Mouse (Mus musculus) liver, embryonic 13.5 days (tissue): Measurements from ENCODE around the gene Pik3cd. TPM values are rescaled to one million over a fixed set of nuclear protein-coding genes. Genes with fewer than 3 reads are reported as not detected.
"Not testable (repeated sequence)": the region's sequence is repeated elsewhere in the genome, so short reads cannot be mapped to it uniquely, and the experiment has no call there.

ENCODE experiments used
- ATAC-seq: fragments of 200-750 bp; cut with Nextera tagmentation; 2 replicates; pipeline ENCODE4 v1.8.0; 2017; ENCODE audit warnings: low read depth, mild to moderate bottlenecking, moderate number of reproducible peaks, moderate library complexity
- DNase-seq: peaks from one replicate; pipeline ENCODE4 v3.0.0; 2022
- H3K27ac ChIP-seq: fragments of 300-500 bp; sonication (generic); 2 replicates; pipeline ENCODE4 v1.5.1; 2015; ENCODE audit warnings: moderate library complexity, mild to moderate bottlenecking, inconsistent platforms
- H3K27me3 ChIP-seq: fragments of 300-500 bp; sonication (generic); 2 replicates; pipeline ENCODE4 v1.6.1; 2015; ENCODE audit warnings: mild to moderate bottlenecking, inconsistent platforms
- H3K36me3 ChIP-seq: fragments of 300-500 bp; sonication (generic); 2 replicates; pipeline ENCODE4 v1.6.1; 2015; ENCODE audit warnings: mild to moderate bottlenecking, inconsistent platforms
- H3K4me1 ChIP-seq: fragments of 300-500 bp; sonication (generic); replicated peaks from 2 replicates; pipeline ENCODE4 v1.6.1; 2015; ENCODE audit warnings: inconsistent platforms
- H3K4me2 ChIP-seq: fragments of 300-500 bp; sonication (generic); 2 replicates; pipeline ENCODE4 v1.6.1; 2015; ENCODE audit warnings: inconsistent platforms, mild to moderate bottlenecking, moderate library complexity
- H3K4me3 ChIP-seq: fragments of 300-500 bp; sonication (generic); replicated peaks from 2 replicates; pipeline ENCODE4 v1.5.1; 2015; ENCODE audit warnings: mild to moderate bottlenecking, inconsistent platforms
- H3K9ac ChIP-seq: fragments of 300-500 bp; sonication (generic); 2 replicates; pipeline ENCODE4 v1.6.1; 2015; ENCODE audit warnings: mild to moderate bottlenecking, inconsistent platforms
- H3K9me3 ChIP-seq: fragments of 300-500 bp; sonication (generic); replicated peaks from 2 replicates; pipeline ENCODE4 v1.6.1; 2016; ENCODE audit warnings: inconsistent platforms
- WGBS: fragments of 180-500 bp; shearing (Covaris S2); methylation state at CpG from one replicate; pipeline ENCODE4 v1.1.7; 2015; ENCODE audit not compliant: insufficient replicate concordance; 5-methylcytosine and 5-hydroxymethylcytosine counted together
- polyA plus RNA-seq: library from polyadenylated mRNA; unstranded; fragments of >200 nt; fragmentation: Nextera tagmentation; extraction: Ambion mirVana; gene quantifications from 2 replicates; pipeline ENCODE4 v1.2.1, GENCODE M21; 2015

The Pik3cd gene
- polyA plus RNA-seq, result 5.6 and 6.4 TPM in 2 replicates

DNA sequence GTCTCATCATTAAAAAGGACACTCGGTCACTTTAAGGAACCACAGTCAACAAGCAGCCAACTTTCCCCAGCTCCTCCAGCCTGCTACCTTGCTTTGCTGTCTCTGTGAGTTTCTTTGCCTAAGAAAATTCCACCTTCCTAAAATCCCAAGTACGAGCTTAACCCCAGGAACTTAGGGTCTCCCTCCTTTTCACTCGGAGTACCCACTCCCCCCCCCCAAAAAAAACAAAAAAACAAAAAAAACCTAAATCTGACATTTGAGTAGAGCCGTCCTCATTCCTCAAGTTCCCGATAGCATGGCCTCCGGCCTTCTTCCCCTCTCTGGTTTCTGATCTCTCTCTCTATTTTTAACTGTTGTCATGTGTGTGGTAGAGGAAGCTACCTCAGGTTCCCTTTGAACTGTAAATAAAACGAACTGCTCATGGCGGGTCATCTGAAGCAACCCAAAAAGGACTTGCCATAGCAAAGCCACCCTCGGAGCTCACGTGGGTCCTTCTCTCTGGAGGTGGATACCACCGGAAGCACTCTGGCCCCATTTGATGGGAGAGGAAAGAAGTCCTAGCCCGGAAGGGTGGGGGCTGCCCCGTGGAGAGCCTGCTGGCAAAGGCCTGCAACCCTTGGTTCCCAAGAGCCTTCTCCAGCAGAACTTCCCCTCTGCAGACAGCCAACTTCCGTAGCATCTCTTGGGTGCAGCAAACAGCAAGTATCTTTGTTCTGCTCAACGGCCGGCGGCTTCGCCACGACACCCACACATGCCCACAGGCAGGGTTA, at the start of gene Pik3cd:
Gene Pik3cd, minus strand, starts transcription at position 362 of the 770 bp plus-strand sequence.
- ATAC-seq (0 out of 2 replicates have a peak, but pooled peaks have one; percentile 5), DNase-seq (no peak)
- Histone ChIP-seq H3K4me2 (peak within 1 kb of the TSS; percentile 19; the same call in 1 of the 2 replicates), H3K27ac (no peak within 1 kb of the TSS), H3K4me1 (peaks cover 36% of the 10 kb centered on the region), H3K9ac (no peak within 1 kb of the TSS), H3K36me3 (no peaks in the 10 kb centered on the region), H3K27me3 (no peaks in the 10 kb centered on the region; the same call in 1 of the 2 replicates), H3K4me3 (no peak within 1 kb of the TSS), H3K9me3 (no peaks in the 10 kb centered on the region)
- 20% methylated on average over 19 of the region's 19 CpGs for WGBS

- no peak for DNase-seq
- Histone ChIP-seq H3K9ac (no peak overlapping the region), H3K4me3 (no peak overlapping the region), H3K9me3 (no peaks in the 10 kb centered on the region), H3K27me3 (no peaks in the 10 kb centered on the region), H3K27ac (no peak overlapping the region), H3K4me1 (peaks cover 4% of the 10 kb centered on the region; the same call in 1 of the 2 replicates), H3K4me2 (no peak overlapping the region), H3K36me3 (peaks cover 18% of the 10 kb centered on the region)
- ATAC-seq, result no peak
- WGBS, result 80% methylated on average over 5 of the region's 5 CpGs
These were observed 48.3 kb upstream of the Pik3cd start for GRCm38 (mm10) chr4:149750671-149751070.

GRCm38 (mm10) chr4:149749663-149750015, 47.3 kb upstream of the Pik3cd start:
- WGBS, result 80% methylated on average over 3 of the region's 3 CpGs

DNA sequence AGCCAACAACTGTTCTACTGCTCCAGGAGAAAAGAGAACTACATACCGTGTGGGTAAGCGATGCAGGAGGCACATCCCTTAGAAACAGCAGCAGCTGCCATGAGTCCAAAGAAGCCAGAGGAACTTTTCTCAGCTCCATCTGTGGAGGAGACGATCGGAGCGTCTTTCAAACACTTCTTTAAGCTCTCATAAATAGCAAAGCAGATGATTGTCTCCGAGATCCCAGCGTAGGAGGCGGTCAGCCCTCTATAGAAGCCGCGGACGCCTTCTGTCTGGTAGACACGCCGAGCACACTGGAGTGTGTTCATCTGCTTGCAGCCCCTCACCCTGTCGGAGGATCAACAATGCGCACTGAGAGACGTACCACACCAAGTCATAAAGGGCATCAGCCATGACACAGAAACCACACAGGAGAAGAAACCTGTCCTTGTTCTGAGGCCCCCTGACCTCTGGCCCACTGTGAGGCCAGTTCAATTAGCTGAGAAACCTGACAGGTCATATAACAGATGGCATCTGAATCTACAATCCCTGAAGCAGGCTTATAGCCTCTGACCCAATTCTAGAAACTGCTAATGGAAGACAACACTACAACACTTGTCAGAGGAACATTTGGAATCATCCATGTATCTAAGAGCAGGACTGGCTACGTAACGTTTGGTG, 46.8 kb upstream of the Pik3cd start:
- peaks cover 26% of the 10 kb centered on the region for H3K36me3 ChIP-seq
- no peaks in the 10 kb centered on the region for H3K27me3 ChIP-seq
- H3K4me1 ChIP-seq, result peaks cover 5% of the 10 kb centered on the region; the same call in 1 of the 2 replicates
- DNase-seq (no peak), ATAC-seq (no peak)
- H3K27ac ChIP-seq, result no peak overlapping the region
- no peak overlapping the region for H3K4me3 ChIP-seq
- no peak overlapping the region for H3K9ac ChIP-seq
- H3K9me3 ChIP-seq, result no peaks in the 10 kb centered on the region
- WGBS, result 86% methylated on average over 18 of the region's 18 CpGs
- H3K4me2 ChIP-seq, result no peak overlapping the region

More at GRCm38 (mm10) chr4:149749663-149750015, 47.3 kb upstream of the Pik3cd start:
- H3K4me2 ChIP-seq, H3K9me3 ChIP-seq, H3K4me3 ChIP-seq, H3K27me3 ChIP-seq, H3K9ac ChIP-seq, H3K27ac ChIP-seq, H3K4me1 ChIP-seq, ATAC-seq, DNase-seq: not testable (repeated sequence)
- peaks cover 23% of the 10 kb centered on the region for H3K36me3 ChIP-seq

DNA sequence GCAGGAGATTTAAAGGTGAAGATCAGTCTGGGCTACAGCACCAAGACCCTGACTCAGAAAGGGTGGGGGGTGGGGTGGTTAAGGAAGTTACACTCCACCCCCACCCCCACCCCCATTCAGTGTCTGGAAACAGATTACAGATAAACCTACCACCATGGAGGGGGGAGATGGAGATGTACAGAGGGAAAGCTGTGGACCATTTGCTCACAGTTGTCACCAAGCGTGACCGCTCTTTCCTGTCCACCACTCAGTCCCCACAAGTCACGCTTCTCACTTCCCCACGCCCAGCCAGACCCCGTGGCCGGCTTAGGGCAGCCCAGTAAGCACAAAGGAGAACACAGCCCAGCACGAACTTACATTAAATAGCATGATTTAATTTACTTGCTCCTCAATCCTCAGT, 41.7 kb upstream of the Pik3cd start:
- no peaks in the 10 kb centered on the region for H3K9me3 ChIP-seq
- peaks cover 5% of the 10 kb centered on the region; the same call in 1 of the 2 replicates for H3K4me1 ChIP-seq
- no peaks in the 10 kb centered on the region for H3K27me3 ChIP-seq
- H3K4me2 ChIP-seq, result no peak overlapping the region
- no peak overlapping the region for H3K27ac ChIP-seq
- H3K4me3 ChIP-seq, result no peak overlapping the region
- peaks cover 30% of the 10 kb centered on the region for H3K36me3 ChIP-seq
- 67% methylated on average over 7 of the region's 7 CpGs for WGBS
- ATAC-seq (no peak), DNase-seq (no peak)
- no peak overlapping the region for H3K9ac ChIP-seq

DNA sequence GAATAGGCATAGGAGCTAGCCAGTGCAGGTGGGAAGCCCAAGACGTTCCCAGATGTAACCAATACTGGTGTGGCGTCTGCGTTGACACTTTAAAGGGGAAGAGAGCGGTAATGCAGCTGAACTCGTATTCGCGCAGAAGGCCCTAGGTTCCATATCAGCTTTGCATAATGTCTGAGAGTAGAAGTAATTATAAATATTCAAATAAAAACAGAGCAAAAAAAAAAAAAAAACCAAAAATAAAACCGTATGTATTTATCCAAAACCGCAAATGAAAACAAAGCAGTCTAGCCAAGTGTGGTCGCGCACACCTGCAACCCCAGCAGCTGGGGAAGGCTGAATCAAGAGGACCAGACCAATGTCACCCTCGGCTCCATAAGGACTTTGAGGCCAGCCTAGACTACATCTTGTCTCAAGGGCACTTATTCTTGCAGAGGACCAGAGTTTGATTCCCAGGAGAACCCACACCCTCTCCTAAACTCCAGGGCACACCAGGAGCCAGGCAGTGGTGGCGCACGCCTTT, 39.7 kb upstream of the Pik3cd start:
- DNase-seq (no peak), ATAC-seq (no peak)
- H3K4me3 ChIP-seq, result no peak overlapping the region
- H3K9me3 ChIP-seq, result no peaks in the 10 kb centered on the region
- no peak overlapping the region for H3K9ac ChIP-seq
- H3K27me3 ChIP-seq, result no peaks in the 10 kb centered on the region
- peaks cover 23% of the 10 kb centered on the region for H3K36me3 ChIP-seq
- WGBS, result 88% methylated on average over 14 of the region's 14 CpGs
- no peak overlapping the region for H3K4me2 ChIP-seq
- H3K4me1 ChIP-seq, result peaks cover 18% of the 10 kb centered on the region
- H3K27ac ChIP-seq, result no peak overlapping the region

GRCm38 (mm10) chr4:149740301-149740700, 37.9 kb upstream of the Pik3cd start:
- no peak overlapping the region for H3K4me2 ChIP-seq
- H3K36me3 ChIP-seq, result peaks cover 25% of the 10 kb centered on the region
- no peaks in the 10 kb centered on the region for H3K27me3 ChIP-seq
- no peak overlapping the region for H3K4me3 ChIP-seq
- no peak overlapping the region for H3K27ac ChIP-seq
- DNase-seq (no peak), ATAC-seq (no peak)
- 70% methylated on average over 7 of the region's 7 CpGs for WGBS
- no peak overlapping the region for H3K9ac ChIP-seq
- H3K9me3 ChIP-seq, result no peaks in the 10 kb centered on the region
- peaks cover 30% of the 10 kb centered on the region for H3K4me1 ChIP-seq

GRCm38 (mm10) chr4:149739478-149739877, 37.1 kb upstream of the Pik3cd start:
- no peak overlapping the region for H3K4me3 ChIP-seq
- no peak overlapping the region for H3K27ac ChIP-seq
- 55% methylated on average over 5 of the region's 5 CpGs for WGBS
- ATAC-seq (no peak), DNase-seq (no peak)
- peaks cover 38% of the 10 kb centered on the region for H3K4me1 ChIP-seq
- no peak overlapping the region for H3K4me2 ChIP-seq
- no peaks in the 10 kb centered on the region for H3K27me3 ChIP-seq
- H3K9me3 ChIP-seq, result no peaks in the 10 kb centered on the region
- peaks cover 19% of the 10 kb centered on the region for H3K36me3 ChIP-seq
- no peak overlapping the region for H3K9ac ChIP-seq

- Histone ChIP-seq H3K4me2 (peak within 1 kb of the TSS; percentile 98), H3K9me3 (no peaks in the 10 kb centered on the region), H3K36me3 (peaks cover 12% of the 10 kb centered on the region; the same call in 1 of the 2 replicates), H3K4me3 (peak within 1 kb of the TSS; percentile 80), H3K27ac (peak within 1 kb of the TSS; percentile 75), H3K4me1 (peaks cover 57% of the 10 kb centered on the region), H3K27me3 (no peaks in the 10 kb centered on the region), H3K9ac (peak within 1 kb of the TSS; percentile 85)
- ATAC-seq (peak; percentile 90), DNase-seq (peak; percentile 89)
- WGBS, result under 1% methylated on average over 92 of the region's 97 CpGs
These were observed 35.3 kb upstream of the Pik3cd start, which contains the start of gene Tmem201 for GRCm38 (mm10) chr4:149737383-149738324. Gene Tmem201, minus strand, starts transcription at chr4:149738044.

- peak overlapping the region; percentile 85 for H3K9ac ChIP-seq
- no peak overlapping the region for H3K27ac ChIP-seq
- no peak for ATAC-seq
- peaks cover 10% of the 10 kb centered on the region for H3K36me3 ChIP-seq
- WGBS, result 36% methylated on average over 4 of the region's 4 CpGs
- H3K4me1 ChIP-seq, result peaks cover 67% of the 10 kb centered on the region
- H3K27me3 ChIP-seq, result no peaks in the 10 kb centered on the region
- no peaks in the 10 kb centered on the region for H3K9me3 ChIP-seq
- peak overlapping the region; percentile 98 for H3K4me2 ChIP-seq
- peak overlapping the region; percentile 80 for H3K4me3 ChIP-seq
- DNase-seq, result no peak
These were observed 34.2 kb upstream of the Pik3cd start for GRCm38 (mm10) chr4:149736581-149736980.
